Mouse (Mus musculus) frontal cortex, postnatal 36 days (tissue): ENCODE data around the gene Mettl7a3.

Experiments
- DNase-seq, 2 experiments: peaks; one replicate each; pipeline ENCODE4 v3.0.0; 2022; ENCODE audit warnings: low spot score in 2 of 2

Mettl7a3 gene

GRCm38 (mm10) chr15:100387544-100388223 lies 53.0 kb downstream of the Mettl7a3 start:
- no peak for DNase-seq

GRCm38 (mm10) chr15:100388224-100388835 lies 53.6 kb downstream of the Mettl7a3 start:
- no peak for DNase-seq

GRCm38 (mm10) chr15:100388886-100389285 lies 54.2 kb downstream of the Mettl7a3 start:
- no peak for DNase-seq
